ENCODE assay signal across 8 mouse cellular contexts in genomic region chr9:50437830-50438722, GRCm38 (mm10). TPM values are rescaled to one million over a fixed set of nuclear protein-coding genes. Genes with fewer than 3 reads are reported as not detected.
DNase-seq lines count a peak whose midpoint lies in the region.

No protein-coding gene starts in this region.

- peaks cover 11% of the 10 kb centered on the region for H3K27me3 ChIP-seq in megakaryocyte, embryonic 14.5 days (replicated peaks)

- DNase-seq in R1 (ENCODE audit: low read depth, low spot score), result peak; percentile 73
- peak; percentile 81 to 89 for DNase-seq in cerebellum, postnatal 25 days
- peak; percentile 31 to 36 for DNase-seq in gastrocnemius, adult 8-10 months (ENCODE audit: low spot score in 2 of 2)
- DNase-seq in induced T-regulatory cell, adult 2 months (ENCODE audit: low read depth), result peak; percentile 82
- DNase-seq in left cerebral cortex, adult 8-10 months (ENCODE audit: low spot score in 2 of 2), result peak; percentile 50 to 75
- peak; percentile 83 to 87 for DNase-seq in right cerebral cortex, adult 2 months (ENCODE audit: low spot score in 2 of 2)
- peak; percentile 49 to 67 for DNase-seq in urinary bladder, postnatal 36 days (ENCODE audit: low spot score in 2 of 2)

- H3K4me1 ChIP-seq in megakaryocyte, embryonic 14.5 days, result peaks cover 7% of the 10 kb centered on the region

- no peaks in the 10 kb centered on the region for H3K36me3 ChIP-seq in megakaryocyte, embryonic 14.5 days (replicated peaks; ENCODE audit: low read length)

- H3K4me3 ChIP-seq in megakaryocyte, embryonic 14.5 days (replicated peaks), result peak overlapping the region; percentile 89

- no peaks in the 10 kb centered on the region for H3K9me3 ChIP-seq in megakaryocyte, embryonic 14.5 days

RNA-seq across cellular contexts. Expression of gene Plet1, which starts 56.2 kb away (rescaled TPM):
- under 1 TPM in 2 of 4 experiments, not detected in 2; 0.19 to 0.27 TPM for total RNA-seq in gastrocnemius, adult 8-10 months (2022)
- total RNA-seq in left cerebral cortex, adult 8-10 months (2022), result not detected
- polyA plus RNA-seq in megakaryocyte, embryonic 14.5 days (2012; ENCODE audit: insufficient read depth, low replicate concordance), result not detected in 2 replicates

Comparison
In these comparisons a context has a peak if more than half of its experiments do, and no peak if none do; other contexts are left out.
1. Peak in every context shown above with its lines: DNase-seq and H3K4me3 ChIP-seq.
2. DNase-seq: peak in every context shown above with its lines; median percentile 85 in cerebellum, postnatal 25 days; 85 in right cerebral cortex, adult 2 months; 82 in induced T-regulatory cell, adult 2 months; 73 in R1; 62 in left cerebral cortex, adult 8-10 months; 58 in urinary bladder, postnatal 36 days; 34 in gastrocnemius, adult 8-10 months.